Mouse (Mus musculus): Measurements from ENCODE around the gene Hmbs. TPM values are rescaled to one million over a fixed set of nuclear protein-coding genes. Genes with fewer than 3 reads are reported as not detected.

Hmbs gene
- polyA plus RNA-seq (2014; fragmentation: Nextera tagmentation; extraction: Ambion mirVana) = 155 and 166 TPM in 2 replicates

DNA sequence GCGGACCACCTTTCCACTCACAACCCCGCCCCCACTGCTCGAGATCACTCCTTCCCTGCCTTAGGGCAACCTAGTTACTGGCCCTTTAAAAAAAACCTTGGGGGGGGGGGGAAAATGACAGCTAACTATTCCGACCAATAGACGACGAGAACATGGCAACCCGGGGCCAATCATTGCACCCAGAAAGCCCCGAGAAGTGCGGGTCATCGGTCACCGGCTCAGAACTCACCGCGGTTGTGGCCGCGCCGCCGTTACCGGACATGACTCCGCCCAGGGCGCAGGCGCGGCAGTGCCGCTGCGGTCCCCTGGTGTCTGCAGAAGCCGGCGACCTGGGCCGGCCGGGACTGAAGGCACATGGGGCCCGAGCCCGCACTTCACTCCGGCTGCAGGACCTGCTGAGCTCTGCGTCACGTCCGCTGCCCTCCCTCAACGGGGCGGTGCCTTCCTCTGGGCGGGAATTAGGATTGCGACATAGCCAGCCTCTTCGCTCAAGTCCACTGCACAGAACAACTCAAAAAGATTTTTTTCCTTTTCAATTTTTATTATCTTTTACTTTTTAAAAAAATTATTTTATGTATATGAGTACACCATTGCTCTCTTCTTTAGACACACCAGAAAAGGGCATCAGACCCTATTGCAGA is at the start of gene Hmbs:
Gene Hmbs, minus strand, starts transcription at position 448 of the 641 bp plus-strand sequence.
- ATAC-seq (replicated peaks; ENCODE audit: low FRiP score) = peak; percentile 93
- under 1% methylated on average over 39 of the region's 39 CpGs for WGBS

DNA sequence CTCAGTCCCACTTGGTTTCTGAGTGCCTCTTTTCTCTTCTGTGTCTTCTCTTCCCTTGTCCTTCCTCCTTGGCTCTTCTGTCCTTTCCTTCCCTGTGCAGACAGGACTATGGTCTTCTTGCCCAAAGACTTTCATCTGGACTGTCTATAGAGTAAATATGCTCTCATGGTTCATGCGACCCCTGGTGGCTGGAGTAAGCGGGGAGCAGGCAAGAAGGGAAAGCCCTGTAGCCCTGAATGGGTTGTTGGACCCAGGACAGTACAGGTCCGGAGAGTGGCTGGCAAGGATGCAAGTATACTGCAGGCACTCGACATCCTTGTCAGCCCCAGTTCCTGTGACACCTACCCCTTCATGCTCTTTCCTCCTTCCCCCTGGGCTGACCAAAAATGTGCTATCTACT is 47.4 kb upstream of the Hmbs start:
- peaks cover 19% of the 10 kb centered on the region for H3K36me3 ChIP-seq (ENCODE audit: control insufficient read depth, insufficient read depth, low read length)
- no peak overlapping the region for H3K27ac ChIP-seq (ENCODE audit: low read depth, low read length)
- H3K4me2 ChIP-seq (ENCODE audit: low read depth, low read length, severe bottlenecking) = no peak overlapping the region
- DNase-seq (ENCODE audit: low spot score) = peak; percentile 79
- 43% methylated on average over 4 of the region's 4 CpGs for WGBS
- ATAC-seq (replicated peaks; ENCODE audit: low FRiP score) = no peak
- no peaks in the 10 kb centered on the region for H3K27me3 ChIP-seq (ENCODE audit: control insufficient read depth, insufficient read depth, low read length)
- H3K4me3 ChIP-seq (ENCODE audit: low read depth, low read length) = no peak overlapping the region
- H3K9me3 ChIP-seq (ENCODE audit: control insufficient read depth, low read length) = no peaks in the 10 kb centered on the region
- H3K4me1 ChIP-seq (replicated peaks; ENCODE audit: control insufficient read depth, insufficient read depth, low read length) = no peaks in the 10 kb centered on the region
- H3K9ac ChIP-seq (ENCODE audit: low read length) = no peak overlapping the region

More for the DNA sequence above, at the start of gene Hmbs:
- peak; percentile 94 for DNase-seq (ENCODE audit: low spot score)
- Histone ChIP-seq H3K27me3 (ENCODE audit: control insufficient read depth, insufficient read depth, low read length) (no peaks in the 10 kb centered on the region), H3K9me3 (ENCODE audit: control insufficient read depth, low read length) (no peaks in the 10 kb centered on the region; the same call in 1 of the 2 replicates), H3K4me1 (replicated peaks; ENCODE audit: control insufficient read depth, insufficient read depth, low read length) (peaks cover 8% of the 10 kb centered on the region; the same call in 1 of the 2 replicates), H3K4me3 (ENCODE audit: low read depth, low read length) (peak within 1 kb of the TSS; percentile 85), H3K36me3 (ENCODE audit: control insufficient read depth, insufficient read depth, low read length) (peaks cover 12% of the 10 kb centered on the region; the same call in 1 of the 2 replicates), H3K4me2 (ENCODE audit: low read depth, low read length, severe bottlenecking) (peak within 1 kb of the TSS; percentile 75), H3K27ac (ENCODE audit: low read depth, low read length) (peak within 1 kb of the TSS; percentile 98), H3K9ac (ENCODE audit: low read length) (peak within 1 kb of the TSS; percentile 89)

DNA sequence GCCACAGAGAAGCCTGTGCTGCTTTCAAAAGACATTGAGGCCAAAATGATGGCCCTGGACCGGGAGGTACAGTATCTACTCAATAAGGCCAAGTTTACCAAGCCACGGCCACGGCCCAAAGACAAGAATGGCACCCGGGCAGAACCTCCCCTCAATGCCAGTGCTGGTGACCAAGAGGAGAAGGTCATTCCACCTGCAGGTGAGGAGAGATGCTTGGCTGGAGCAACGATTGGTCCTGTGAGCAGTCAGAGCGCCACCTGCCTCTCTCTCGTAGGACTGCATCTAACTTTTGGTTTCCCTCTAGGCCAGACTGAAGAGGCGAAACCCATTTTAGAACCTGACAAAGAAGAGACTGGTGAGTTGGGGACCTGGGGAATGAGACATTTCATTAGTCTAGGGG is 45.2 kb upstream of the Hmbs start:
- Histone ChIP-seq H3K27me3 (ENCODE audit: control insufficient read depth, insufficient read depth, low read length) (no peaks in the 10 kb centered on the region), H3K36me3 (ENCODE audit: control insufficient read depth, insufficient read depth, low read length) (peaks cover 31% of the 10 kb centered on the region), H3K9ac (ENCODE audit: low read length) (no peak overlapping the region), H3K4me3 (ENCODE audit: low read depth, low read length) (no peak overlapping the region), H3K9me3 (ENCODE audit: control insufficient read depth, low read length) (no peaks in the 10 kb centered on the region), H3K27ac (ENCODE audit: low read depth, low read length) (no peak overlapping the region), H3K4me1 (replicated peaks; ENCODE audit: control insufficient read depth, insufficient read depth, low read length) (no peaks in the 10 kb centered on the region), H3K4me2 (ENCODE audit: low read depth, low read length, severe bottlenecking) (no peak overlapping the region)
- WGBS = 67% methylated on average over 8 of the region's 8 CpGs
- DNase-seq (ENCODE audit: low spot score) (peak; percentile 68), ATAC-seq (replicated peaks; ENCODE audit: low FRiP score) (no peak)

DNA sequence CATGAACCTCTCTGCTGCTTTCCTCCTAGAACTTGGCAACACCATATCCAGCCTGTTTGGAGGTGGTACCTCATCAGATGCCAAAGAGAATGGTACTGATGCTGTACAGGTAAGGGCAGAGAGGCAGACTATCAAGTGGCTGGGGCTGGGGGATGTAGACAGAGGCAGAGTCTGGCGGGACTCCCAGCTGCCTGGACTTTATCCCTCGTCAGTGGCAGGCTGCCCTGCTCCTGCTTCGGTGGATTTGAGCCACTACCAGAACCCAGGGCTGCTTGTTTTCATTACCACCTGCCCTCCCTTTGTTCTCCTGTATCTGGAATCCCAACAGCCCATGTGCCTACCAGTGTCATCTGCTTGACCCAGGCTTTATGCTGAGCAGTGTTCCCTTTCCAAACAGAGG is 43.2 kb upstream of the Hmbs start:
- DNase-seq (ENCODE audit: low spot score) (no peak), ATAC-seq (replicated peaks; ENCODE audit: low FRiP score) (no peak)
- Histone ChIP-seq H3K9ac (ENCODE audit: low read length) (no peak overlapping the region), H3K4me3 (ENCODE audit: low read depth, low read length) (no peak overlapping the region), H3K4me1 (replicated peaks; ENCODE audit: control insufficient read depth, insufficient read depth, low read length) (no peaks in the 10 kb centered on the region), H3K27me3 (ENCODE audit: control insufficient read depth, insufficient read depth, low read length) (no peaks in the 10 kb centered on the region), H3K27ac (ENCODE audit: low read depth, low read length) (no peak overlapping the region), H3K36me3 (ENCODE audit: control insufficient read depth, insufficient read depth, low read length) (peaks cover 45% of the 10 kb centered on the region), H3K4me2 (ENCODE audit: low read depth, low read length, severe bottlenecking) (no peak overlapping the region), H3K9me3 (ENCODE audit: control insufficient read depth, low read length) (no peaks in the 10 kb centered on the region)
- 90% methylated on average over 3 of the region's 3 CpGs for WGBS

DNA sequence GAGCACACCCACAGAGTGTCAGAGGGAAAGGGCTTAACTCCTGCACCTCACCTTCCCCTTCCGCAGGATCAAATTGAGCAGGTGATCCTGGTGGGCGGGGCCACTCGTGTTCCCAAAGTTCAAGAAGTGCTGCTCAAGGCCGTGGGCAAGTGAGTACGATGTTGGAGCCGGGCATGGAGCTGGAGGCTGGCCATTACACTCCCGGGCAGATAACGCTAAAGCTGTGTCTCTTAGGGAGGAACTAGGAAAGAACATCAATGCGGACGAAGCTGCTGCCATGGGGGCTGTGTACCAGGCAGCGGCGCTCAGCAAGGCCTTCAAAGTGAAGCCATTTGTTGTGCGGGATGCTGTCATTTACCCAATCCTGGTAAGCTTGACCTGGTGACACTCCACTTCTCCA is 40.6 kb upstream of the Hmbs start:
- Histone ChIP-seq H3K27ac (ENCODE audit: low read depth, low read length) (no peak overlapping the region), H3K4me1 (replicated peaks; ENCODE audit: control insufficient read depth, insufficient read depth, low read length) (peaks cover 4% of the 10 kb centered on the region), H3K4me3 (ENCODE audit: low read depth, low read length) (no peak overlapping the region), H3K4me2 (ENCODE audit: low read depth, low read length, severe bottlenecking) (no peak overlapping the region), H3K36me3 (ENCODE audit: control insufficient read depth, insufficient read depth, low read length) (peaks cover 46% of the 10 kb centered on the region), H3K27me3 (ENCODE audit: control insufficient read depth, insufficient read depth, low read length) (no peaks in the 10 kb centered on the region), H3K9me3 (ENCODE audit: control insufficient read depth, low read length) (no peaks in the 10 kb centered on the region), H3K9ac (ENCODE audit: low read length) (no peak overlapping the region)
- WGBS = 95% methylated on average over 13 of the region's 13 CpGs
- ATAC-seq (replicated peaks; ENCODE audit: low FRiP score) (no peak), DNase-seq (ENCODE audit: low spot score) (no peak)

DNA sequence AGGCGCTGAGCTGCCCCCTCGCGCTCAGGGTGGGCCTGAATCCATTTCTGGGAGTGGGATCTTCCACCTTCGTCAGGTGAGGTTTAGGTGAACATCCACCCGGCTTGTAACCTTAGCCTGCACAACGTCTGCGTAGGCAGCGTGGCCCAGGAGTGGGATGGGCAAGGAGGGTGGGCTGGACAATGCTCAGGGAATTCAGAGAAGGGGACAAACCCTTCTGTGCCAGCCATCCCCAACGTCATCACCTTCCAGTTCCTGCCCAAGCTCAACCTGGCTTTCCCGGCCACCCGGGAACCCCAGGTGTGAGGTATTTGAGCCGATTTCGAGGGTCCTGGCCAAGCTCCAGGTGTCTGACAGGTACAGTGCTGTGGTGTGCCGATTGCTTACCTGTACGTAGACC is 35.8 kb upstream of the Hmbs start:
- 10% methylated on average over 15 of the region's 15 CpGs for WGBS
- peaks cover 4% of the 10 kb centered on the region for H3K4me1 ChIP-seq (replicated peaks; ENCODE audit: control insufficient read depth, insufficient read depth, low read length)
- no peak for DNase-seq (ENCODE audit: low spot score)
- peak overlapping the region; percentile 96 for H3K4me2 ChIP-seq (ENCODE audit: low read depth, low read length, severe bottlenecking)
- H3K36me3 ChIP-seq (ENCODE audit: control insufficient read depth, insufficient read depth, low read length) = peaks cover 24% of the 10 kb centered on the region
- no peaks in the 10 kb centered on the region for H3K27me3 ChIP-seq (ENCODE audit: control insufficient read depth, insufficient read depth, low read length)
- ATAC-seq (replicated peaks; ENCODE audit: low FRiP score) = peak; percentile 16; the same call in 1 of the 2 replicates
- H3K9ac ChIP-seq (ENCODE audit: low read length) = peak overlapping the region; percentile 94
- H3K27ac ChIP-seq (ENCODE audit: low read depth, low read length) = peak overlapping the region; percentile 57
- H3K9me3 ChIP-seq (ENCODE audit: control insufficient read depth, low read length) = no peaks in the 10 kb centered on the region
- H3K4me3 ChIP-seq (ENCODE audit: low read depth, low read length) = peak overlapping the region; percentile 89

DNA sequence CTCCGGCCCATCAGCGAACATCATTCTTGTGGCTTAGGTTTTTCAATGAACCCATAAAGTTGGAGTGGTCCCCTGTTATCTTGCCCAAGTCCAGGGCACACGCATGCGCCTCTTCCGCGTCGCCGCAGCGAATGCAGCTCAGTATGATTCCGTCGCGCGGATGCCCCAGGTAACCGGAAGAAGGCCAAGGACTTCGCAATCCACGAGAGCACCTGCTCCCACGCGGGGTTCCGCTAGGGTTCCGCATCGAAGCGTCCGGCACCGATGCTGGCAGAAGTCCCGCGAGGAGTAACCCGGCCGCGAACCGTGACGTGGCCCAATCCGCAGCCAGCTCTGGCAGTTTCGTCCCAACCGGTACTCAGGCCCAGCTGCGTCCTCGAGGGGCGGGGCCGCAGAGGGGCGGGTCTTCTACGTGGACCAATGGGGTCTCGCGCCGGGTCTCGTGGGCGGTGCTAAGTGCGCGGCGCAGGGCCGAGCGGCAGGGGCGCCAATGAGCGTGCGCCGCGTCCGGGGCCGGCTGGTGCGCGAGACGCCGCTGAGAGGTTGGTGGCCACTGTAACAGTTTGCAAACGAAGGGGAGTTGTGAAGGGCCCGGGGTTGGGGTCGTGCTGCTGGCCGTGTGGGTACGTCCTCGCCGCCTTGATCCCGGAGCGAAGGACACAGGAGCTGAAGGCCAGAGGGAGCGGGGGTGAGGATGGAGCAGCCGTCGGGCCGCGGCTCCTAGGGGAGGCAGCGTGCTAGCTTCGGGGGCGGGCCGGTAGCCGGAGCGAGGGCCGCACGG is 35.2 kb upstream of the Hmbs start, which contains the start of gene Hyou1:
Gene Hyou1, plus strand, starts transcription at position 437 of the 781 bp plus-strand sequence.
- ATAC-seq (replicated peaks; ENCODE audit: low FRiP score) (peak; percentile 97), DNase-seq (ENCODE audit: low spot score) (peak; percentile 100)
- WGBS = under 1% methylated on average over 83 of the region's 83 CpGs
- Histone ChIP-seq H3K9me3 (ENCODE audit: control insufficient read depth, low read length) (no peaks in the 10 kb centered on the region), H3K36me3 (ENCODE audit: control insufficient read depth, insufficient read depth, low read length) (peaks cover 19% of the 10 kb centered on the region), H3K9ac (ENCODE audit: low read length) (peak within 1 kb of the TSS; percentile 94), H3K27me3 (ENCODE audit: control insufficient read depth, insufficient read depth, low read length) (no peaks in the 10 kb centered on the region), H3K4me2 (ENCODE audit: low read depth, low read length, severe bottlenecking) (peak within 1 kb of the TSS; percentile 96), H3K4me1 (replicated peaks; ENCODE audit: control insufficient read depth, insufficient read depth, low read length) (peaks cover 4% of the 10 kb centered on the region), H3K27ac (ENCODE audit: low read depth, low read length) (peak within 1 kb of the TSS; percentile 57), H3K4me3 (ENCODE audit: low read depth, low read length) (peak within 1 kb of the TSS; percentile 89)

DNA sequence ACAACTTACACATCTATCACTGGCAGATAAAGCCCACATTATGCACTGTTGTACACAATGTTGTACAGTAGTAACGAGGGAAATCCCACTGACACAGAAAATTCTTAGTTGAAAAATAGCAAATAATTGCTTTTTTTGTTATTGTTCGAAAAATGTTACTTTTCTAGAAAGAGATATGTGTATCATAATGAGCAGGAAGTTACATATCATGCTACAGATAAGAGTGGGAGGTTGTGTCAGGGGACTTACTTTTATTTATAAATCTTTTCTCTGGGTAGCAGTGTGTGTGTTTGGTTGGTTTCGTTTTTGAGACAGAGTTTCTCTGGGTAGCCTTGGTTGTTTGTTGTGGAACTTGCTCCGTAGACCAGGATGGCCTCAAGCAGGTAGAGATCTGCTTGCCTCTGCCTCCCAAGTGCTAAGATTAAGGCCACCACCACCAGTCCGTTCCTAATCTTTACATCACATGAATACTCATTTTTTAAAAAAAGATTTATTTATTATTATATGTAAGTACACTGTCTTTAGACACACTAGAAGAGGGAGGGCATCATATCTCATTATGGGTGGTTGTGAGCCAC is 34.2 kb upstream of the Hmbs start:
- peaks cover 4% of the 10 kb centered on the region for H3K4me1 ChIP-seq (replicated peaks; ENCODE audit: control insufficient read depth, insufficient read depth, low read length)
- peaks cover 12% of the 10 kb centered on the region; the same call in 1 of the 2 replicates for H3K36me3 ChIP-seq (ENCODE audit: control insufficient read depth, insufficient read depth, low read length)
- H3K27ac ChIP-seq (ENCODE audit: low read depth, low read length) = no peak overlapping the region; the same call in 1 of the 2 replicates
- H3K4me3 ChIP-seq (ENCODE audit: low read depth, low read length) = peak overlapping the region; percentile 89
- H3K9me3 ChIP-seq (ENCODE audit: control insufficient read depth, low read length) = no peaks in the 10 kb centered on the region
- DNase-seq (ENCODE audit: low spot score) = no peak
- no peak for ATAC-seq (replicated peaks; ENCODE audit: low FRiP score)
- H3K4me2 ChIP-seq (ENCODE audit: low read depth, low read length, severe bottlenecking) = peak overlapping the region; percentile 73
- 91% methylated on average over 5 of the region's 5 CpGs for WGBS
- H3K9ac ChIP-seq (ENCODE audit: low read length) = peak overlapping the region; percentile 65
- H3K27me3 ChIP-seq (ENCODE audit: control insufficient read depth, insufficient read depth, low read length) = no peaks in the 10 kb centered on the region

All from forebrain, embryonic 11.5 days (tissue).